Mouse (Mus musculus) stomach, embryonic 14.5 days (tissue): ENCODE data around the gene Pofut2. TPM values are rescaled to one million over a fixed set of nuclear protein-coding genes. Genes with fewer than 3 reads are reported as not detected.
A peak's percentile ranks its signal among the peaks of the same experiment; 100 is the strongest.

Experiments used
- ATAC-seq: fragments of 200-750 bp; cut with Nextera tagmentation; 2 replicates; pipeline ENCODE4 v1.8.0; 2017; ENCODE audit warnings: low read depth, moderate TSS enrichment; ENCODE audit not compliant: insufficient number of reproducible peaks, insufficient read depth, low FRiP score
- H3K27ac ChIP-seq: fragments of 300-500 bp; sonication (generic); 2 replicates; pipeline ENCODE4 v1.5.1; 2014; ENCODE audit warnings: mild to moderate bottlenecking, low read length, moderate library complexity, mixed read lengths
- H3K27me3 ChIP-seq: fragments of 300-500 bp; sonication (generic); 2 replicates; pipeline ENCODE4 v1.6.1; 2014; ENCODE audit warnings: low read length, control low read depth, mixed read lengths; ENCODE audit not compliant: control insufficient read depth, insufficient read depth
- H3K36me3 ChIP-seq: fragments of 300-500 bp; sonication (generic); 2 replicates; pipeline ENCODE4 v1.6.1; 2014; ENCODE audit warnings: mild to moderate bottlenecking, control low read depth, low read length, moderate library complexity, mixed read lengths; ENCODE audit not compliant: control insufficient read depth, insufficient read depth
- H3K4me1 ChIP-seq: fragments of 300-500 bp; sonication (generic); 2 replicates; pipeline ENCODE4 v1.6.1; 2014; ENCODE audit warnings: low read length, control low read depth, mixed read lengths; ENCODE audit not compliant: control insufficient read depth, insufficient read depth
- H3K4me2 ChIP-seq: fragments of 300-500 bp; sonication (generic); replicated peaks from 2 replicates; pipeline ENCODE4 v1.6.1; 2014; ENCODE audit warnings: low read depth, low read length, control low read depth
- H3K4me3 ChIP-seq: fragments of 300-500 bp; sonication (generic); 2 replicates; pipeline ENCODE4 v1.5.1; 2014; ENCODE audit warnings: low read depth, low read length, control low read depth
- H3K9ac ChIP-seq: fragments of 300-500 bp; sonication (generic); replicated peaks from 2 replicates; pipeline ENCODE4 v1.6.1; 2014; ENCODE audit warnings: low read depth, mild to moderate bottlenecking, control low read depth, low read length, moderate library complexity, mixed read lengths
- H3K9me3 ChIP-seq: fragments of 300-500 bp; sonication (generic); 2 replicates; pipeline ENCODE4 v1.6.1; 2016; ENCODE audit warnings: low read depth, low read length, control low read depth; ENCODE audit not compliant: control insufficient read depth
- WGBS: fragments of 180-500 bp; shearing (Covaris S2); extraction: QIAGEN DNeasy Blood & Tissue Kit; methylation state at CpG from one replicate; pipeline ENCODE4 v1.1.7; 2014; 5-methylcytosine and 5-hydroxymethylcytosine counted together
- polyA plus RNA-seq: library from polyadenylated mRNA; unstranded; fragments of >200 nt; fragmentation: Nextera tagmentation; extraction: Ambion mirVana; gene quantifications from 2 replicates; pipeline ENCODE4 v1.2.1, GENCODE M21; 2014

Pofut2 gene
- polyA plus RNA-seq, 1 experiment from 2014 or later: 119 TPM

DNA sequence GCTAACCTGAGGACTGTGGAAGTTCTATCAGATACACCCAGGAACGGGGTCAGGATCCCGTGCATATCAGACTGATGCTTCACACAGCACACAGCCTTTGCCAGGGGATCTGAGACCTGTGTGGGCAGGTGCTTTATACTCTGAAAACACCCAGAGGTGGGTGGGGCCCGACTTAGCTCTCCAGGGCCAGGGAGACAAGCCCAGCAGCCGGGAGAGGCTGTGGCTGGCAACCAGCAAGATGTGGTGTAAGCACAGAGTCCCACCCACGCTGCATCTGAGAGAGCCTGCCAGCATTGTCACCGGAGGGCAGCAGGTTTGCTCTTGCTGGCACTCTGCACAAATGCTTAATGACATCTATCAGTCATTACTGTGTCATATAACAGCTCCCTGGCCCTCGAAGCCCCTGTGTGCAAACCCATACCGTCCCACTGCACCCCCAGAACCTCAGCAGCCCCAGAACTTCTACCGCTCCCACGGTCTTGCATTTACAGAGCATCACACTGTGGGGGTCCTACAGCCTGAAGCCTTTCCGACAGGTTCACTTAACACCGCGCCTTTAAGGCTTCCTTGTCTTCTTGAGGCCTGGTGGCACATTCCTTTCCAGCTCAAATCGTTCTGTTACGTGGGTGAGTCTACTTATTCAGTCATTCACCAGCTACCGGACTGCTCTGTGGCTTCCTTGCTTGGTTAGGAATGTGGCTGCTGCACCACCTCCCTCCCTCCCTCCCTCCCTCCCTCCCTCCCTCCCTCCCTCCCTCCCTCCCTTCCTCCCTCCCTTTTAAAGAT is 21.0 kb upstream of the Pofut2 start:
- no peak for ATAC-seq
- H3K27ac ChIP-seq: no peak overlapping the region
- H3K4me1 ChIP-seq: no peaks in the 10 kb centered on the region
- WGBS: 59% methylated on average over 16 of the region's 16 CpGs
- 0 out of 2 replicates have a peak, but pooled peaks cover 2% of the 10 kb centered on the region for H3K9me3 ChIP-seq
- H3K36me3 ChIP-seq: no peaks in the 10 kb centered on the region
- H3K4me2 ChIP-seq: no peak overlapping the region
- no peak overlapping the region for H3K4me3 ChIP-seq
- H3K9ac ChIP-seq: no peak overlapping the region
- H3K27me3 ChIP-seq: no peaks in the 10 kb centered on the region

DNA sequence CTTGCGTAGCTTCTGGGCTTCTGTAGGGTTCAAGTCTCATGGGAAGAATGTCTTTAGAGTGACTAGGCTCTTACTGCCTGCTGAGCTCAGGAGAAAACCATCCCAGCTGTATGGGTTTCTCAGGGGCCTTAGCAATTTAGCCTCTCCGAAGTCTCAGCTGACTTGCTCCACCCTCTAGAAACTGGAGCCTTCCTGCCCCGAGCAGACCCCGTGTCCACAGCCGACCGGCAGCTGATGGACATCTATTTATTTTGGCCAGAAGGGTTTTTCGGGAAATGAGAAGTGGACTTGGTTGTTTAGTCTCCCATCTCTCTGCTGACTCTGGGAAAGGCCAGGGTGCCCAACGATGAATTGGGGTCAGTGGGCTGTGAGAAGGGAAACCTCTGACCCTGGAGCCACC is 18.3 kb upstream of the Pofut2 start:
- Histone ChIP-seq H3K4me3 (no peak overlapping the region), H3K27me3 (no peaks in the 10 kb centered on the region), H3K4me2 (no peak overlapping the region), H3K27ac (no peak overlapping the region), H3K9me3 (0 out of 2 replicates have a peak, but pooled peaks cover 2% of the 10 kb centered on the region), H3K36me3 (no peaks in the 10 kb centered on the region), H3K4me1 (no peaks in the 10 kb centered on the region), H3K9ac (no peak overlapping the region)
- 40% methylated on average over 8 of the region's 8 CpGs for WGBS
- ATAC-seq: no peak

DNA sequence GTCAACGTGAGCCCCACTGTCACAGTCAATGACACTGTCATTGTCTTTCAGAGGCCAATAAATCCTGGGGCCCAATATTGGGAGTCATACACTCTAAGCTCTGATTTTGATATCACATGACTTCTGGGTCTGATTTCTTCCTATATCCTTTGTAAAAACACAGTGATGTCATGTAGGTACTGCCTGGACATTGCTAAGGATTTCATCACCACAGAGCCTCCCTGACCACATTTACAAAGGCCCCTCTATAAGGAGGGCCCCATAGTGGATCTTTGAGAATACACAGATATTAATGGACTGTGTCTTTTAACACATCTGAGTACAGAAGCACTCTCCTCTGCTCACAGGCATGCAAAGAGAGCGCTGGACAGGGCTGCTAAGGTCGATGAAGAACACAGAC is 16.6 kb upstream of the Pofut2 start:
- no peak overlapping the region for H3K4me2 ChIP-seq
- no peaks in the 10 kb centered on the region for H3K36me3 ChIP-seq
- H3K27me3 ChIP-seq: no peaks in the 10 kb centered on the region
- H3K4me3 ChIP-seq: no peak overlapping the region
- peaks cover 4% of the 10 kb centered on the region for H3K4me1 ChIP-seq
- WGBS: 79% methylated on average over 3 of the region's 3 CpGs
- no peak for ATAC-seq
- H3K27ac ChIP-seq: no peak overlapping the region; the same call in 1 of the 2 replicates
- 0 out of 2 replicates have a peak, but pooled peaks cover 2% of the 10 kb centered on the region for H3K9me3 ChIP-seq
- H3K9ac ChIP-seq: no peak overlapping the region

DNA sequence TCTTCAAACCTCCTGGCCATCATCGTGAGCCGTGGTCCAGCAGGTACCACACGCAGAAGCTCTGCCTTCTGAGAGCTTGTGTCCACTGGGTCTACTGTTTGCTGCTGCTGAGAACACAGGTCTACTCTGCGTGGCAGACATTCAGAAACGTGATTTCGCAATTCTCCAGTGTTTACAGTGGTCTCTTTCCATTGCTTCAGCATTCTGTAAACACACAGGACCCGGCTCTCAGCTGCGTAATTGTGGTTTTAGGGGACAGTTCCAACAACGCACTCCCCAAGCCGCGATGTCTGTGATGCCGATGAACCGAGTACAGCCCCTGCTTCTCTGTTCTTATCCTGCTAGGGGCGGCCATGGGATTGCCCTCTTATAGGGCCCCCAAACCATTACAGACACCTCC is 16.1 kb upstream of the Pofut2 start:
- H3K4me2 ChIP-seq: no peak overlapping the region
- no peaks in the 10 kb centered on the region for H3K36me3 ChIP-seq
- no peaks in the 10 kb centered on the region for H3K27me3 ChIP-seq
- H3K4me3 ChIP-seq: no peak overlapping the region
- ATAC-seq: no peak
- H3K9ac ChIP-seq: no peak overlapping the region
- peak overlapping the region; percentile 64; the same call in 1 of the 2 replicates for H3K27ac ChIP-seq
- 0 out of 2 replicates have a peak, but pooled peaks cover 2% of the 10 kb centered on the region for H3K9me3 ChIP-seq
- H3K4me1 ChIP-seq: peaks cover 9% of the 10 kb centered on the region
- 59% methylated on average over 14 of the region's 14 CpGs for WGBS

DNA sequence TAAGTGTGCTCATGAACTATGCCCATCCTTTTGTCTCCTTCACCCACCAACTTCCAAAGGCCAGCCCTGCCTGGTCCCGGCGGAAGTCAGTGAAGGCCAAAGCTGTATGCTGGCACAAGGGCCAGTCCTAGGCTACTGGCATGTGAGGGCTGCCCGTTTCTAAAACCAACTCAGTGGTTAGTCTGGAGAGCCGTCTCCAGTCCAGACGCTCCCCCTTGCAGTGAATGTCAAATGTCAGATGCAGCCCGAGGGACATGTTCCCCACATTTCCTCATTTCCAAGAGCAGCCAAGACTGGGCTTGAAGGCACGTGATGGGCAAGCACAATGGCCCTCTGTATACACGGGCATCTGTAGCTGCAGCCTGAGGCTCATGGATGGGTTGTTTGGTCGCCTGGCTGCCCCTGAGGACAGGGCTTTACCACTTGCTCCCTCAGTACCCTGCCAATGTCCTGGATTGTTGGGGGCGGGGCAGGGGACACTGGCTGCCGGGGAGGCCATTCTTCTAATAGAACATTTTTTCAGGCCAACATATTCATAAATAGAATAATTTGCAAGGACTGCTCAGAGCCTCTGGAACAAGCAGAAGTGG is 15.4 kb upstream of the Pofut2 start:
- 85% methylated on average over 11 of the region's 11 CpGs for WGBS
- H3K9ac ChIP-seq: no peak overlapping the region
- no peak overlapping the region for H3K4me2 ChIP-seq
- H3K9me3 ChIP-seq: 0 out of 2 replicates have a peak, but pooled peaks cover 2% of the 10 kb centered on the region
- no peaks in the 10 kb centered on the region for H3K36me3 ChIP-seq
- H3K27me3 ChIP-seq: no peaks in the 10 kb centered on the region
- peak overlapping the region; percentile 64; the same call in 1 of the 2 replicates for H3K27ac ChIP-seq
- H3K4me1 ChIP-seq: peaks cover 15% of the 10 kb centered on the region
- peak; percentile 29; the same call in 1 of the 2 replicates for ATAC-seq
- H3K4me3 ChIP-seq: no peak overlapping the region

DNA sequence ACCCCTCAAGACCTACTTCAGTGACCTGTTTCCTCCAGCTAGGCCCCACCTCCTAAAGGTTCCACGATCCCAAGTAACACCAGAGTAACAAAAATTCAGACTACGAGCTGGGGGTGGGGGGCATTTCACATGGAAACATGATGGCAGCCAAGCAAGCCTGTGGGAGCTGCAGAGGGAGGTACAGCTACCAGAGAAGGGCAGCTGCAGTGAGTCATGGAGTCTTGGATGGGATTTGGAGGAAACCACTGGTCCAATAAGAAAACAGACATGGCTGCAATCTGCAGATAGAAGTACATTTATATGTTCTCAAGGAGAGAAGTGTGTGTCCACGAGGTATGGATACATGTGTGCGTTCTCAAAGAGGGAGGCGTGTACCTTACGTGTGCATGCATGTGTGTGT is 14.2 kb upstream of the Pofut2 start:
- Histone ChIP-seq H3K9me3 (0 out of 2 replicates have a peak, but pooled peaks cover 2% of the 10 kb centered on the region), H3K36me3 (no peaks in the 10 kb centered on the region), H3K4me1 (peaks cover 15% of the 10 kb centered on the region), H3K4me3 (no peak overlapping the region), H3K27me3 (no peaks in the 10 kb centered on the region), H3K27ac (no peak overlapping the region), H3K9ac (no peak overlapping the region), H3K4me2 (no peak overlapping the region)
- no peak for ATAC-seq
- WGBS: 93% methylated on average over 6 of the region's 6 CpGs

DNA sequence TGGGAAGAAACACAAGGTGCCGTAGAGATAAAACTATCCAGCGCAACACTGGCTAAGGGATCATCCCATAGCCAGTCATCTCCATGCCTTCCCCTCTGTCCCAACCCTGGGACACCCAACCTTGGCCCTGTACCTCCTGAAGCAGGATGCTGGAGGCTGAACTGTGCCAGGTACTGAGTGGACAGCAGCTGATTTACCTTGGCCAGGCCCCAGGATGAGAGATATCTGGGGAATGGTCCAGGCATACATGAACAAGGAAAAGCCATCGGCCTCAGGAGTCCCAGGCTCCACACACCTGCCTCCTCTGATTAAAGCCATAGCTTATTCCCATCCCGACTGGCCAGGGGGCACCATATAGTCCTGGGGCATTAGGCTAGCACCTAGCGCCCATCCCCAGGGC is 12.0 kb upstream of the Pofut2 start:
- no peak for ATAC-seq
- H3K27me3 ChIP-seq: no peaks in the 10 kb centered on the region
- WGBS: 82% methylated on average over 5 of the region's 5 CpGs
- no peaks in the 10 kb centered on the region for H3K9me3 ChIP-seq
- H3K9ac ChIP-seq: no peak overlapping the region
- H3K4me3 ChIP-seq: no peak overlapping the region
- H3K36me3 ChIP-seq: no peaks in the 10 kb centered on the region
- peaks cover 31% of the 10 kb centered on the region for H3K4me1 ChIP-seq
- no peak overlapping the region for H3K4me2 ChIP-seq
- H3K27ac ChIP-seq: peak overlapping the region; percentile 23; the same call in 1 of the 2 replicates

DNA sequence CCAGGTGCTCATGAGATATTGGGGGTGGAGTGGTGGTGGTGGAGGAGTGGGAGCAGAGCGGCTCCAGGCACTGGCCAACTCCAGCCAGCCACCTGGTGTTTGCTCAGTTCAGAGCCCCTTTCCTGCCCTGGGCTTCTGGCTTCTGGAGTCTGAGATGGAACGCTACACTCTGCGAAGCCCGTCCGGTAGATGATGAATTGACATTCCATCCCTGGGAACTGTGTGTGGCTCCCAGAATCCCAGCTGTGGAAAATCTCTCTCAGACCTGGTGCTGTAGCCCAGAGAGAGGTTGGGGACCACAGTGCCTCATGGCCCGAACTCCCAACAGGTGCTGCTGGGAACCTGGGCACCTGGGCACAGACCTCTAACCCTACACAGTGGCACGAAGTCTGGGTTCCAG is 11.3 kb upstream of the Pofut2 start:
- peak; percentile 70 for ATAC-seq
- no peak overlapping the region for H3K4me2 ChIP-seq
- H3K4me3 ChIP-seq: no peak overlapping the region
- no peaks in the 10 kb centered on the region for H3K27me3 ChIP-seq
- peaks cover 37% of the 10 kb centered on the region for H3K4me1 ChIP-seq
- no peak overlapping the region for H3K9ac ChIP-seq
- WGBS: 25% methylated on average over 7 of the region's 7 CpGs
- 0 out of 2 replicates have a peak overlapping the region, but pooled peaks have one; percentile 27 for H3K27ac ChIP-seq
- no peaks in the 10 kb centered on the region for H3K36me3 ChIP-seq
- H3K9me3 ChIP-seq: no peaks in the 10 kb centered on the region
